Mouse (Mus musculus) brown adipose tissue, adult 24 weeks (tissue): ENCODE results near the gene Drosha. TPM values are rescaled to one million over a fixed set of nuclear protein-coding genes. Genes with fewer than 3 reads are reported as not detected.

ENCODE experiments used
- H3K27ac ChIP-seq: fragments of 200-500 bp; replicated peaks from 2 replicates; pipeline ENCODE4 v1.5.1; 2012; ENCODE audit warnings: low read depth, mild to moderate bottlenecking, low read length
- H3K4me1 ChIP-seq: fragments of 200-500 bp; 2 replicates; pipeline ENCODE4 v1.6.1; 2012; ENCODE audit warnings: low read length, mixed read lengths; ENCODE audit not compliant: control insufficient read depth, insufficient read depth, insufficient read length
- H3K4me3 ChIP-seq: fragments of 200-500 bp; 2 replicates; pipeline ENCODE4 v1.5.1; 2012; ENCODE audit warnings: low read depth, mild to moderate bottlenecking, low read length, moderate library complexity; ENCODE audit not compliant: insufficient read depth
- polyA plus RNA-seq: library from polyadenylated mRNA; stranded (reverse); fragments of >200 nt; gene quantifications from 2 replicates; pipeline ENCODE4 v1.2.4, GENCODE M21; 2012; ENCODE audit not compliant: missing spikeins, insufficient read depth, insufficient read length

Drosha gene
- polyA plus RNA-seq, 1 experiment, result 15.7 TPM

GRCm38 (mm10) chr15:12857840-12858516 lies 33.4 kb downstream of the Drosha start:
- H3K4me1 ChIP-seq, result no peaks in the 10 kb centered on the region
- H3K4me3 ChIP-seq, result no peak overlapping the region
- H3K27ac ChIP-seq, result no peak overlapping the region

- H3K4me3 ChIP-seq, result no peak overlapping the region
- H3K4me1 ChIP-seq, result no peaks in the 10 kb centered on the region
- H3K27ac ChIP-seq, result no peak overlapping the region
Observed at GRCm38 (mm10) chr15:12858645-12859044, 34.0 kb downstream of the Drosha start.

- Histone ChIP-seq H3K27ac (no peak overlapping the region), H3K4me1 (no peaks in the 10 kb centered on the region), H3K4me3 (no peak overlapping the region)
Observed at GRCm38 (mm10) chr15:12862061-12862460, 37.4 kb downstream of the Drosha start.

GRCm38 (mm10) chr15:12863669-12864068 lies 39.1 kb downstream of the Drosha start:
- no peaks in the 10 kb centered on the region for H3K4me1 ChIP-seq
- no peak overlapping the region for H3K4me3 ChIP-seq
- no peak overlapping the region for H3K27ac ChIP-seq

- Histone ChIP-seq H3K27ac (no peak overlapping the region), H3K4me3 (no peak overlapping the region), H3K4me1 (no peaks in the 10 kb centered on the region)
Observed at GRCm38 (mm10) chr15:12865595-12866314, 41.1 kb downstream of the Drosha start.

GRCm38 (mm10) chr15:12867269-12867668 lies 42.7 kb downstream of the Drosha start:
- no peak overlapping the region for H3K27ac ChIP-seq
- H3K4me3 ChIP-seq, result no peak overlapping the region
- no peaks in the 10 kb centered on the region for H3K4me1 ChIP-seq

GRCm38 (mm10) chr15:12875442-12876176 lies 51.0 kb downstream of the Drosha start:
- no peaks in the 10 kb centered on the region for H3K4me1 ChIP-seq
- no peak overlapping the region for H3K27ac ChIP-seq
- no peak overlapping the region for H3K4me3 ChIP-seq

- Histone ChIP-seq H3K27ac (no peak overlapping the region), H3K4me1 (no peaks in the 10 kb centered on the region), H3K4me3 (no peak overlapping the region)
Observed at GRCm38 (mm10) chr15:12876266-12876665, 51.7 kb downstream of the Drosha start.

- no peak overlapping the region for H3K4me3 ChIP-seq
- no peak overlapping the region for H3K27ac ChIP-seq
- no peaks in the 10 kb centered on the region for H3K4me1 ChIP-seq
Observed at GRCm38 (mm10) chr15:12876881-12877280, 52.3 kb downstream of the Drosha start.

GRCm38 (mm10) chr15:12877934-12878333 lies 53.3 kb downstream of the Drosha start:
- H3K4me1 ChIP-seq, result no peaks in the 10 kb centered on the region
- H3K27ac ChIP-seq, result no peak overlapping the region
- no peak overlapping the region for H3K4me3 ChIP-seq

GRCm38 (mm10) chr15:12878581-12878980 lies 54.0 kb downstream of the Drosha start:
- no peaks in the 10 kb centered on the region for H3K4me1 ChIP-seq
- no peak overlapping the region for H3K4me3 ChIP-seq
- H3K27ac ChIP-seq, result no peak overlapping the region

- Histone ChIP-seq H3K4me1 (no peaks in the 10 kb centered on the region), H3K27ac (no peak overlapping the region), H3K4me3 (no peak overlapping the region)
Observed at GRCm38 (mm10) chr15:12879937-12880336, 55.3 kb downstream of the Drosha start.

- H3K4me1 ChIP-seq, result no peaks in the 10 kb centered on the region
- no peak overlapping the region for H3K4me3 ChIP-seq
- H3K27ac ChIP-seq, result no peak overlapping the region
Observed at GRCm38 (mm10) chr15:12884855-12885254, 60.2 kb downstream of the Drosha start.

- Histone ChIP-seq H3K27ac (no peak overlapping the region), H3K4me3 (no peak overlapping the region), H3K4me1 (no peaks in the 10 kb centered on the region)
Observed at GRCm38 (mm10) chr15:12885361-12885760, 60.7 kb downstream of the Drosha start.

GRCm38 (mm10) chr15:12887206-12887605 lies 62.6 kb downstream of the Drosha start:
- no peak overlapping the region for H3K27ac ChIP-seq
- H3K4me1 ChIP-seq, result no peaks in the 10 kb centered on the region

More at GRCm38 (mm10) chr15:12887206-12887605, 62.6 kb downstream of the Drosha start:
- H3K4me3 ChIP-seq, result no peak overlapping the region
